Mouse (Mus musculus): ENCODE measurements around the gene Fank1. TPM values are rescaled to one million over a fixed set of nuclear protein-coding genes. Genes with fewer than 3 reads are reported as not detected.

Gene Fank1
- total and polyA plus RNA-seq, 3 experiments, result 0.16 to 0.17 TPM; not detected in 1

DNA sequence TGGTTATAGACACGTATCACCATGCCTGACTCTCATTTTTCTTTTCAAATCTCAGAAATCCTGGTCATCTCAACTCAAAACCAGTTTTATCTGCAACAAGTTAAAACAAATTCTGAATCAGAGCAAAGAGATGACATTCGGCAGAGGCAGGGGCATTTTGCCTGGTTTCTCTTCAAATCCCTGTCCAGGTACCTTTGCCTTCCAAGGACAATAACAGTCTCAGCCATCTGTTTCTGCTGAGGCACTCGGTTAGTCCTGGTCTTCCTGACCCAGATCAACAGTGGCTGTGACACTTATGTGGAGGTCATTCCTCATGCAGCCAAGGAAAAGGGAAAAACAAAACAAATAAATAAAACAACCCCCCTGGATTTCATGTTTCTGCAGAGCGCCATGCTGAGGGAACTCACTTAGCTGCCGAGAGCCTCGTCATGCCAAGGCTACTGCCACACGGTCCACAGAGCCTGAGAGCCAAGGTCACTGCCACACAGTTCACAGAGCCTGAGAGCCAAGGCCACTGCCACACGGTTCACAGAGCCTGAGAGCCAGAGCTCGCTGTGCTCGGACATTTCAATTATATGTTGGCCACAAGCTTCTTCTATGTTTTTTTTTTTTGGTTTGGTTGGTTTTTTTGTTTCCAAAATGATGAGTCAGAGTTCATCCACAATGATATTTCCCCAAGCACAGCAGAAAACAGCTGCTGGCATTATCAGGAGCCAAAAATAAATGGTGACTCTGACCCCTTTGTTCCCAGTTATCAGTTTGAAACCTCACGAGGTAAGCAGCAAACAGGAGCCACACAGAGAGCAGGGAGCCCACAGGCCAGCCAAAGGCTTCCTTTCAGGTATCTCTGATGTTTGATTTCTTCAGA is 46.1 kb upstream of the Fank1 start:
- Histone ChIP-seq H3K27ac (ENCODE audit: insufficient read depth, low read depth) (no peak overlapping the region), H3K36me3 (replicated peaks in 1 of 2; ENCODE audit: control insufficient read depth in 1 of 2, insufficient read depth in 1 of 2, low read length in 1 of 2) (peaks cover 14 to 41% of the 10 kb centered on the region in 2 experiments), H3K4me3 (replicated peaks in 1 of 3; ENCODE audit: low read depth in 2 of 3, low read length in 2 of 3, poor library complexity in 1 of 3) (no peak overlapping the region), H3K4me2 (ENCODE audit: insufficient read depth, low read depth, poor library complexity, severe bottlenecking) (no peak overlapping the region), H3K9ac (ENCODE audit: insufficient read depth, low read depth) (no peak overlapping the region), H3K79me2 (replicated peaks; ENCODE audit: control insufficient read depth, extremely low read depth, insufficient read depth, poor library complexity, severe bottlenecking) (no peaks in the 10 kb centered on the region), H3K27me3 (replicated peaks) (no peaks in the 10 kb centered on the region), H3K9me3 (replicated peaks; ENCODE audit: low read length) (no peaks in the 10 kb centered on the region), H3K4me1 (ENCODE audit: control insufficient read depth in 1 of 2, insufficient read depth in 2 of 2) (no peaks in the 10 kb centered on the region)
- no peak for DNase-seq (ENCODE audit: extremely low read depth)
- in situ Hi-C loops (cut with MboI; ENCODE audit: low pct_ligation_motif_present, low pct_unique_long_range_greater_than_20kb, low sequenced_read_pairs), result no loop called here
- dilution Hi-C loops (cut with MboI; ENCODE audit: extremely low pct_ligation_motif_present, extremely low pct_unique_long_range_greater_than_20kb, low sequenced_read_pairs), result no loop called here
- TF ChIP-seq CHD2 (IDR thresholded peaks at IDR 0.05; ENCODE audit: low read length) (no peak), PAX5 (IDR thresholded peaks at IDR 0.05; ENCODE audit: low read length) (no peak), MYC (IDR thresholded peaks at IDR 0.05; ENCODE audit: low read depth, low read length) (no peak), TCF12 (IDR thresholded peaks at IDR 0.05; ENCODE audit: low read depth, low read length) (no peak)

DNA sequence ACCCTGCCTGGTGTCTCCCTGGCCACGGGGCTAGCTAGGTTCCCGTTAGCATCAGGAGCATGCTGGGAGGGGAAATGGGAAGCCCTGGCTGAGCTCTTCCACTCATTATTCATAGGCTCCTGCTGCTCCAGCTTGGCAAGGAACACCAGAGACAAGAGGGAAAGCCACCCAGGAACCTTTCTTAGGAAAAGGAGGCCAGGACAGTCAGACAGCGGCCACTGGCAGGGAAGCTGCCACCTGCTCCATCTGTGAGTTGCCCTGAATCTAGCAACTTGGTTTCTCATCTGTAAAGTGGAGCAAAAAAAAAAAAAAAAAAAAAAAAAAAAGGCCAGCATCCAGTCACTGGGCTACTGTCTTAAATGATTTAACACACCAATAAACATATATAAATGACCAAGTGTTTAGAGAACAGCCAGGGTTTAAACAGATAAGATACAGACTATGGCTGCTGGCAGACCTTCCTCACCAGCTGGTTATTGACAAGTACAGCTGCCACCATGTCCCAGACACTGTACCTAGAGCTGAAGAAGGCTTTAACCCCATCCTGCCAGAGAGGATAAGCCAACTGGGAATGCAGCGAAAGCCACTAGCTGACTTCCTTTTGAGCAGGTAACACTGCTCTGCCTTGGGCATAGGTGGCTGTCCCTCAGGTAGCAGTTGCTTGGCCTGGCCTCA is 44.6 kb upstream of the Fank1 start:
- H3K36me3 ChIP-seq (replicated peaks in 1 of 2; ENCODE audit: control insufficient read depth in 1 of 2, insufficient read depth in 1 of 2, low read length in 1 of 2), result peaks cover 14 to 37% of the 10 kb centered on the region in 2 experiments
- H3K4me1 ChIP-seq (ENCODE audit: control insufficient read depth in 1 of 2, insufficient read depth in 2 of 2), result no peaks in the 10 kb centered on the region
- H3K27me3 ChIP-seq (replicated peaks), result no peaks in the 10 kb centered on the region
- no peaks in the 10 kb centered on the region for H3K79me2 ChIP-seq (replicated peaks; ENCODE audit: control insufficient read depth, extremely low read depth, insufficient read depth, poor library complexity, severe bottlenecking)
- no peaks in the 10 kb centered on the region for H3K9me3 ChIP-seq (replicated peaks; ENCODE audit: low read length)
- TF ChIP-seq PAX5 (IDR thresholded peaks at IDR 0.05; ENCODE audit: low read length), result no peak
- no peak for TF ChIP-seq POLR2AphosphoS2 (IDR thresholded peaks at IDR 0.05; ENCODE audit: low read depth, low read length)
- no peak for TF ChIP-seq TBP (conservative IDR thresholded peaks at IDR 0.05; ENCODE audit: low read depth, low read length)
- no peak for TF ChIP-seq IRF4 (IDR thresholded peaks at IDR 0.05; ENCODE audit: low read depth, low read length)
- TF ChIP-seq NRF1 (IDR thresholded peaks at IDR 0.05; ENCODE audit: low read depth, low read length), result no peak
- TF ChIP-seq CHD1 (IDR thresholded peaks at IDR 0.05; ENCODE audit: low read depth, low read length), result no peak
- TF ChIP-seq BHLHE40 (IDR thresholded peaks at IDR 0.05; ENCODE audit: low read depth, low read length), result no peak
- no peak for TF ChIP-seq E2F4 (IDR thresholded peaks at IDR 0.05; ENCODE audit: insufficient replicate concordance, low read depth, low read length)
- DNase-seq (ENCODE audit: extremely low read depth), result no peak
- H3K9ac ChIP-seq (ENCODE audit: insufficient read depth, low read depth), result no peak overlapping the region
- no peak overlapping the region for H3K4me3 ChIP-seq (replicated peaks in 1 of 3; ENCODE audit: low read depth in 2 of 3, low read length in 2 of 3, poor library complexity in 1 of 3)
- in situ Hi-C loops (cut with MboI; ENCODE audit: low pct_ligation_motif_present, low pct_unique_long_range_greater_than_20kb, low sequenced_read_pairs) (no loop called here), dilution Hi-C loops (cut with MboI; ENCODE audit: extremely low pct_ligation_motif_present, extremely low pct_unique_long_range_greater_than_20kb, low sequenced_read_pairs) (no loop called here)
- H3K4me2 ChIP-seq (ENCODE audit: insufficient read depth, low read depth, poor library complexity, severe bottlenecking), result no peak overlapping the region
- no peak overlapping the region for H3K27ac ChIP-seq (ENCODE audit: insufficient read depth, low read depth)

DNA sequence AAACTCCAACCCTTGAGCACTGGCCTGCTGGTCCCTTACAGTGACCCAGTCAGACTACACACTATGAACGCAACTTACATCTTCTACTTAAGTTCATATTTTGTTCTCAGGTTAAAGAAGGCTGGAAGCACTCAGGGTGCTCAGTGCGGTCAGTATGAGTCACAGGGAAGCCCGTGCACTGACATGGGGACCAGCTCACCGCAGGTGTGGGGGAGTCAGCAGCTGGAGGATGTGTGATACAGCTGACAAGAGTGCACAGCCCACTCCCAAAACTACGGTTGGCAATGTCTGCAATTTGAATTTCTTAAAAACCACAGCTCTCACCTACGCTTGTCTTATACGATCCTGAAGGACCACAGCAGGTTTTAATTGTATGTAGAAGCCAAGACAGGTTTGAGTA is 36.1 kb upstream of the Fank1 start:
- H3K36me3 ChIP-seq (replicated peaks in 1 of 2; ENCODE audit: control insufficient read depth in 1 of 2, insufficient read depth in 1 of 2, low read length in 1 of 2), result peaks cover 10 to 36% of the 10 kb centered on the region in 2 experiments
- no peaks in the 10 kb centered on the region for H3K9me3 ChIP-seq (replicated peaks; ENCODE audit: low read length)
- in situ Hi-C loops (cut with MboI; ENCODE audit: low pct_ligation_motif_present, low pct_unique_long_range_greater_than_20kb, low sequenced_read_pairs) (no loop called here), dilution Hi-C loops (cut with MboI; ENCODE audit: extremely low pct_ligation_motif_present, extremely low pct_unique_long_range_greater_than_20kb, low sequenced_read_pairs) (no loop called here)
- no peak for TF ChIP-seq POLR2AphosphoS2 (IDR thresholded peaks at IDR 0.05; ENCODE audit: low read depth, low read length)
- TF ChIP-seq BHLHE40 (IDR thresholded peaks at IDR 0.05; ENCODE audit: low read depth, low read length), result peak; percentile 79
- TF ChIP-seq EP300 (IDR thresholded peaks at IDR 0.05; ENCODE audit: low read length), result 0 out of 2 replicates have a peak, but pooled peaks have one; percentile 27
- TF ChIP-seq HCFC1 (IDR thresholded peaks at IDR 0.05; ENCODE audit: low read depth, low read length), result no peak
- TF ChIP-seq ZMIZ1 (IDR thresholded peaks at IDR 0.05; ENCODE audit: low read depth, low read length), result no peak
- no peak for TF ChIP-seq NRF1 (IDR thresholded peaks at IDR 0.05; ENCODE audit: low read depth, low read length)
- peak; percentile 79 for TF ChIP-seq ETS1 (conservative IDR thresholded peaks at IDR 0.05; ENCODE audit: low read depth, low read length)
- TF ChIP-seq MAX (IDR thresholded peaks at IDR 0.05; ENCODE audit: low read length), result no peak
- no peak for TF ChIP-seq TCF12 (IDR thresholded peaks at IDR 0.05; ENCODE audit: low read depth, low read length)
- TF ChIP-seq CTCF (conservative IDR thresholded peaks at IDR 0.05 in 1 of 2, IDR thresholded peaks at IDR 0.05 in 1 of 2; ENCODE audit: low read depth in 2 of 2, low read length in 2 of 2), result no peak
- no peak for TF ChIP-seq MYC (IDR thresholded peaks at IDR 0.05; ENCODE audit: low read depth, low read length)
- TF ChIP-seq JUN (IDR thresholded peaks at IDR 0.05; ENCODE audit: insufficient read depth, low read depth, low read length), result no peak
- H3K4me3 ChIP-seq (replicated peaks in 1 of 3; ENCODE audit: low read depth in 2 of 3, low read length in 2 of 3, poor library complexity in 1 of 3), result no peak overlapping the region
- H3K4me2 ChIP-seq (ENCODE audit: insufficient read depth, low read depth, poor library complexity, severe bottlenecking), result no peak overlapping the region
- peaks cover 10 to 18% of the 10 kb centered on the region in 2 experiments for H3K4me1 ChIP-seq (ENCODE audit: control insufficient read depth in 1 of 2, insufficient read depth in 2 of 2)
- H3K79me2 ChIP-seq (replicated peaks; ENCODE audit: control insufficient read depth, extremely low read depth, insufficient read depth, poor library complexity, severe bottlenecking), result no peaks in the 10 kb centered on the region
- no peak overlapping the region for H3K9ac ChIP-seq (ENCODE audit: insufficient read depth, low read depth)
- H3K27ac ChIP-seq (ENCODE audit: insufficient read depth, low read depth), result no peak overlapping the region
- no peaks in the 10 kb centered on the region for H3K27me3 ChIP-seq (replicated peaks)
- DNase-seq (ENCODE audit: extremely low read depth), result peak; percentile 18

Data from CH12.LX (cell line).